Mouse (Mus musculus) CH12.LX (cell line): Measurements from ENCODE around the gene Myzap. TPM values are rescaled to one million over a fixed set of nuclear protein-coding genes. Genes with fewer than 3 reads are reported as not detected.

Experiments used
- DNase-seq: peaks from one replicate; pipeline ENCODE4 v3.0.0-alpha.2; 2013; ENCODE audit errors: extremely low read depth
- H3K27ac ChIP-seq: 2 replicates; pipeline ENCODE4 v1.5.1; 2012; ENCODE audit warnings: low read depth, mild to moderate bottlenecking, control low read depth, moderate library complexity; ENCODE audit not compliant: insufficient read depth
- H3K27me3 ChIP-seq: replicated peaks from 2 replicates; pipeline ENCODE3; 2012; ENCODE audit warnings: inconsistent platforms
- H3K36me3 ChIP-seq, 2 experiments: replicated peaks in 1 of 2; 2 replicates each; pipeline versions ENCODE3 to v1.6.1; 2012; ENCODE audit warnings: inconsistent platforms in 1 of 2, low read length in 1 of 2, mild to moderate bottlenecking in 1 of 2, mixed read lengths in 1 of 2, moderate library complexity in 1 of 2; ENCODE audit not compliant: control insufficient read depth in 1 of 2, insufficient read depth in 1 of 2
- H3K4me1 ChIP-seq, 2 experiments: 2 replicates each; pipeline ENCODE4 v1.6.1; 2012; ENCODE audit warnings: inconsistent platforms in 1 of 2, moderate library complexity in 1 of 2; ENCODE audit not compliant: insufficient read depth in 2 of 2, control insufficient read depth in 1 of 2
- H3K4me2 ChIP-seq: 2 replicates; pipeline ENCODE4 v1.6.1; 2012; ENCODE audit warnings: low read depth, mild to moderate bottlenecking, control low read depth; ENCODE audit not compliant: poor library complexity, insufficient read depth, severe bottlenecking
- H3K4me3 ChIP-seq, 3 experiments: fragments of 150-350 bp in 1 of 3; sonication (generic) in 1 of 3; replicated peaks in 1 of 3; 2 replicates each; pipeline versions ENCODE3 to v1.5.1; 2011 to 2012; ENCODE audit warnings: low read depth in 2 of 3, low read length in 2 of 3, mild to moderate bottlenecking in 2 of 3, moderate library complexity in 2 of 3, control low read depth in 1 of 3, improper control_type of control experiment in 1 of 3, inconsistent platforms in 1 of 3, mixed read lengths in 1 of 3; ENCODE audit not compliant: poor library complexity in 1 of 3
- H3K79me2 ChIP-seq: replicated peaks from 2 replicates; pipeline ENCODE4 v1.6.1; 2012; ENCODE audit warnings: mild to moderate bottlenecking, moderate library complexity; ENCODE audit not compliant: control insufficient read depth, poor library complexity, insufficient read depth, severe bottlenecking; ENCODE audit errors: extremely low read depth
- H3K9ac ChIP-seq: 2 replicates; pipeline ENCODE4 v1.6.1; 2012; ENCODE audit warnings: low read depth, mild to moderate bottlenecking, control low read depth, moderate library complexity; ENCODE audit not compliant: insufficient read depth
- H3K9me3 ChIP-seq: replicated peaks from 2 replicates; pipeline ENCODE3; 2012; ENCODE audit warnings: low read length, inconsistent platforms, mixed read lengths
- BHLHE40 ChIP-seq: IDR thresholded peaks from 2 replicates; pipeline ENCODE4 v1.6.1; 2011; ENCODE audit warnings: mild to moderate bottlenecking, low read depth, low read length, improper control_type of control experiment
- ETS1 ChIP-seq: conservative IDR thresholded peaks from 2 replicates; pipeline ENCODE4 v1.6.1; 2012; ENCODE audit warnings: low read depth, mild to moderate bottlenecking, inconsistent platforms, low read length, improper control_type of control experiment, moderate library complexity
- GABPA ChIP-seq: IDR thresholded peaks from 2 replicates; pipeline ENCODE4 v1.6.1; 2012; ENCODE audit warnings: low read depth, low read length, improper control_type of control experiment, inconsistent platforms; ENCODE audit not compliant: insufficient replicate concordance
- IRF4 ChIP-seq: IDR thresholded peaks from 2 replicates; pipeline ENCODE4 v1.6.1; 2014; ENCODE audit warnings: low read depth, mild to moderate bottlenecking, inconsistent platforms, low read length, improper control_type of control experiment
- JUN ChIP-seq: IDR thresholded peaks from 2 replicates; pipeline ENCODE4 v1.6.1; 2011; ENCODE audit warnings: low read depth, mild to moderate bottlenecking, low read length, improper control_type of control experiment, moderate library complexity; ENCODE audit not compliant: insufficient read depth
- MAFK ChIP-seq: IDR thresholded peaks from 2 replicates; pipeline ENCODE4 v1.6.1; 2011; ENCODE audit warnings: low read length, improper control_type of control experiment; ENCODE audit not compliant: insufficient replicate concordance
- MXI1 ChIP-seq: IDR thresholded peaks from 2 replicates; pipeline ENCODE4 v1.6.1; 2011; ENCODE audit warnings: mild to moderate bottlenecking, low read depth, low read length, improper control_type of control experiment
- NELFE ChIP-seq: IDR thresholded peaks from 2 replicates; pipeline ENCODE4 v1.6.1; 2011; ENCODE audit warnings: low read depth, low read length, improper control_type of control experiment
- PAX5 ChIP-seq: IDR thresholded peaks from 2 replicates; pipeline ENCODE4 v1.6.1; 2012; ENCODE audit warnings: low read length, inconsistent platforms, mixed read lengths
- POLR2A ChIP-seq: IDR thresholded peaks from 2 replicates; pipeline ENCODE4 v1.6.1; 2011; ENCODE audit warnings: low read depth, mild to moderate bottlenecking, improper control_type of control experiment, low read length
- POLR2AphosphoS2 ChIP-seq: IDR thresholded peaks from 2 replicates; pipeline ENCODE4 v1.6.1; 2011; ENCODE audit warnings: low read depth, low read length, improper control_type of control experiment
- RAD21 ChIP-seq: IDR thresholded peaks from 2 replicates; pipeline ENCODE4 v1.6.1; 2011; ENCODE audit warnings: low read depth, mild to moderate bottlenecking, low read length, improper control_type of control experiment, moderate library complexity
- SIN3A ChIP-seq: IDR thresholded peaks from 2 replicates; pipeline ENCODE4 v1.6.1; 2012; ENCODE audit warnings: low read length, improper control_type of control experiment, inconsistent platforms
- TBP ChIP-seq: conservative IDR thresholded peaks from 2 replicates; pipeline ENCODE4 v1.6.1; 2011; ENCODE audit warnings: low read depth, low read length, improper control_type of control experiment
- TCF12 ChIP-seq: IDR thresholded peaks from 2 replicates; pipeline ENCODE4 v1.6.1; 2014; ENCODE audit warnings: low read depth, mild to moderate bottlenecking, inconsistent platforms, low read length, improper control_type of control experiment
- UBTF ChIP-seq: IDR thresholded peaks from 2 replicates; pipeline ENCODE4 v1.6.1; 2012; ENCODE audit warnings: low read depth, mild to moderate bottlenecking, inconsistent platforms, low read length, improper control_type of control experiment, moderate library complexity
- USF2 ChIP-seq: conservative IDR thresholded peaks from 2 replicates; pipeline ENCODE4 v1.6.1; 2011; ENCODE audit warnings: low read depth, low read length, improper control_type of control experiment
- ZKSCAN1 ChIP-seq: IDR thresholded peaks from 2 replicates; pipeline ENCODE4 v1.6.1; 2012; ENCODE audit warnings: low read depth, inconsistent platforms, low read length, improper control_type of control experiment, borderline replicate concordance
- dilution Hi-C: fragments of 300-500 bp; cut with MboI; formaldehyde crosslinking; loops from 2 replicates; pipeline ENCODE4 v1.14.3; 2020; ENCODE audit warnings: low sequenced_read_pairs; ENCODE audit not compliant: extremely low pct_unique_long_range_greater_than_20kb, extremely low pct_ligation_motif_present
- in situ Hi-C: fragments of 300-500 bp; cut with MboI; formaldehyde crosslinking; loops from 3 replicates; pipeline ENCODE4 v1.14.3; 2019; ENCODE audit warnings: low sequenced_read_pairs, low pct_ligation_motif_present, low pct_unique_long_range_greater_than_20kb, mixed read lengths
- polyA plus RNA-seq: library from polyadenylated mRNA; unstranded; fragments of >175 nt; gene quantifications from 2 replicates; pipeline ENCODE4 v1.2.1, GENCODE M21; 2012; ENCODE audit warnings: low read depth; ENCODE audit not compliant: insufficient read length
- total RNA-seq, 2 experiments: library from RNA; depleted of rRNA; stranded (reverse); fragments of 300-350 nt in 1 of 2; fragments of >200 nt in 1 of 2; gene quantifications; 2 replicates each; pipeline ENCODE4 v1.2.3; 2012 to 2014

Gene Myzap
- total and polyA plus RNA-seq, 3 experiments, result 2.9 to 7.5 (median 6.2) TPM

GRCm38 (mm10) chr9:71586408-71586807 is 5.8 kb downstream of the Myzap start:
- TF ChIP-seq PAX5 (no peak), POLR2AphosphoS2 (no peak), ZKSCAN1 (no peak), TCF12 (no peak), MAFK (no peak), RAD21 (no peak), GABPA (no peak), ETS1 (no peak), IRF4 (no peak), SIN3A (no peak), MXI1 (no peak), NELFE (no peak), JUN (no peak), BHLHE40 (no peak), UBTF (no peak), POLR2A (no peak)
- TF ChIP-seq, all 38 proteins: peak for 0
- H3K9ac ChIP-seq, result no peak overlapping the region
- H3K36me3 ChIP-seq, result peaks cover 0 to 20% of the 10 kb centered on the region in 2 experiments
- in situ Hi-C loops, result no loop called here
- peaks cover 19% of the 10 kb centered on the region for H3K9me3 ChIP-seq
- H3K27me3 ChIP-seq, result no peaks in the 10 kb centered on the region
- H3K79me2 ChIP-seq, result no peaks in the 10 kb centered on the region
- no peak overlapping the region for H3K4me2 ChIP-seq
- H3K4me1 ChIP-seq, result peaks cover 6 to 40% of the 10 kb centered on the region in 2 experiments
- DNase-seq, result no peak
- no peak overlapping the region for H3K4me3 ChIP-seq
- dilution Hi-C loops, result no loop called here
- no peak overlapping the region for H3K27ac ChIP-seq

GRCm38 (mm10) chr9:71582771-71583170 is 9.4 kb downstream of the Myzap start:
- H3K4me1 ChIP-seq, result peaks cover 0 to 4% of the 10 kb centered on the region in 2 experiments; a peak in 1 of 4 replicates
- no peak overlapping the region for H3K27ac ChIP-seq
- no peak overlapping the region for H3K4me3 ChIP-seq
- peaks cover 19% of the 10 kb centered on the region for H3K9me3 ChIP-seq
- H3K27me3 ChIP-seq, result no peaks in the 10 kb centered on the region
- H3K79me2 ChIP-seq, result no peaks in the 10 kb centered on the region
- dilution Hi-C loops (no loop called here), in situ Hi-C loops (no loop called here)
- H3K9ac ChIP-seq, result no peak overlapping the region
- no peak overlapping the region for H3K4me2 ChIP-seq
- H3K36me3 ChIP-seq, result peaks cover 0 to 43% of the 10 kb centered on the region in 2 experiments
- no peak for TF ChIP-seq USF2
- TF ChIP-seq POLR2AphosphoS2, result no peak
- TF ChIP-seq MXI1, result no peak
- no peak for TF ChIP-seq TBP
- DNase-seq, result no peak
